Mouse (Mus musculus) myocyte (in vitro differentiated cells): ENCODE results near the gene Madd. TPM values are rescaled to one million over a fixed set of nuclear protein-coding genes. Genes with fewer than 3 reads are reported as not detected.
A peak's percentile ranks its signal among the peaks of the same experiment; 100 is the strongest.

Experiments used
- H3K27me3 ChIP-seq: one replicate; pipeline ENCODE4 v1.6.1; 2011; ENCODE audit not compliant: control insufficient read depth, insufficient read depth, insufficient read length
- H3K36me3 ChIP-seq: one replicate; pipeline ENCODE4 v1.6.1; 2011; ENCODE audit not compliant: control insufficient read depth, insufficient read depth
- H3K4me2 ChIP-seq: one replicate; pipeline ENCODE4 v1.6.1; 2011; ENCODE audit warnings: low read depth, control low read depth
- H3K4me3 ChIP-seq: one replicate; pipeline ENCODE4 v1.5.1; 2011; ENCODE audit warnings: mild to moderate bottlenecking, control low read depth, moderate library complexity
- H3K79me2 ChIP-seq: one replicate; pipeline ENCODE4 v1.6.1; 2011; ENCODE audit not compliant: control insufficient read depth, insufficient read depth
- H3ac ChIP-seq: one replicate; pipeline ENCODE4 v1.6.1; 2011; ENCODE audit not compliant: control insufficient read depth, insufficient read length
- CEBPB ChIP-seq: IDR thresholded peaks from 2 replicates; pipeline ENCODE4 v1.6.1; 2011; ENCODE audit warnings: mild to moderate bottlenecking, moderate library complexity; ENCODE audit not compliant: poor library complexity, insufficient read depth, severe bottlenecking
- E2F4 ChIP-seq: IDR thresholded peaks from one replicate; pipeline ENCODE4 v1.6.1; 2011; ENCODE audit warnings: mild to moderate bottlenecking, control low read depth, moderate library complexity; ENCODE audit not compliant: insufficient read depth
- MAX ChIP-seq: IDR thresholded peaks from one replicate; pipeline ENCODE4 v1.6.1; 2011; ENCODE audit warnings: low read depth, mild to moderate bottlenecking, control low read depth
- MYOD1 ChIP-seq, 3 experiments: IDR thresholded peaks; one replicate each; pipeline ENCODE4 v1.6.1; 2011; ENCODE audit warnings: control low read depth in 2 of 3, low read depth in 2 of 3, mild to moderate bottlenecking in 2 of 3, moderate library complexity in 1 of 3; ENCODE audit not compliant: insufficient read length in 2 of 3, control insufficient read depth in 1 of 3
- MYOG ChIP-seq, 3 experiments: IDR thresholded peaks; one replicate each; pipeline ENCODE4 v1.6.1; 2011; ENCODE audit warnings: control low read depth in 2 of 3, low read depth in 2 of 3, mild to moderate bottlenecking in 2 of 3; ENCODE audit not compliant: insufficient read length in 2 of 3, control insufficient read depth in 1 of 3, insufficient read depth in 1 of 3
- POLR2A ChIP-seq: IDR thresholded peaks from one replicate; pipeline ENCODE4 v1.6.1; 2011; ENCODE audit warnings: low read depth, mild to moderate bottlenecking, control low read depth, moderate library complexity; ENCODE audit not compliant: insufficient read length
- POLR2AphosphoS2 ChIP-seq: IDR thresholded peaks from one replicate; pipeline ENCODE4 v1.6.1; 2011; ENCODE audit warnings: low read depth, control low read depth; ENCODE audit not compliant: insufficient read length
- REST ChIP-seq: IDR thresholded peaks from one replicate; pipeline ENCODE4 v1.6.1; 2011; ENCODE audit warnings: mild to moderate bottlenecking, control low read depth, moderate library complexity; ENCODE audit not compliant: insufficient read depth, insufficient read length
- SRF ChIP-seq: IDR thresholded peaks from one replicate; pipeline ENCODE4 v1.6.1; 2011; ENCODE audit warnings: low read depth; ENCODE audit not compliant: control insufficient read depth, insufficient read length
- TCF12 ChIP-seq: IDR thresholded peaks from one replicate; pipeline ENCODE4 v1.6.1; 2011; ENCODE audit warnings: mild to moderate bottlenecking, control low read depth; ENCODE audit not compliant: poor library complexity, insufficient read depth, severe bottlenecking
- TCF3 ChIP-seq: IDR thresholded peaks from one replicate; pipeline ENCODE4 v1.6.1; 2011; ENCODE audit warnings: low read depth, control low read depth; ENCODE audit not compliant: insufficient read length
- USF1 ChIP-seq: IDR thresholded peaks from one replicate; pipeline ENCODE4 v1.6.1; 2011; ENCODE audit warnings: low read depth, mild to moderate bottlenecking, control low read depth, moderate library complexity
- polyA plus RNA-seq: library from polyadenylated mRNA; unstranded; fragments of >200 nt; fragmentation: generic; extraction: Trizol; gene quantifications from one replicate; pipeline ENCODE4 v1.2.1, GENCODE M21; 2012; ENCODE audit warnings: missing spikeins

Madd gene
- polyA plus RNA-seq, 1 experiment: 10.2 TPM

DNA sequence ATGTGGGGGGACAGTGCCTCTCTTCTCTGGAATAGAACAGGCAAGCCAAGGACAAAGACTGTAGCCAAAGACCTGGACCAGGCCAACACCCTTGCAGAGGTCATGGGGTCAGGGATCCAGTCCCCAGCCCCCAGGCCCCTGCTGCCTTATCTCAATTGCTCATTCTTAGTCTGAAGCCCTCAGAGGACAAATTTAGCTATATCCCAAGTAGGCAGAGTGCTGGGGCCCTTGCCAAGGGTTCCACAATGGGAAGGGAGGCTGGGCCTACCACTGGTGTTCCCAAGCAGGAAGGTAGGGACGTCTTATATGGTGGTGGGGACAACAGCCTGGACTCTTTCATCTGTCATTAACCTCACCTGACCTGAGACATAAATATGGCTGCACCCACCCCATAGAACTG, 65.0 kb downstream of the Madd start:
- Histone ChIP-seq H3K27me3 (peaks cover 54% of the 10 kb centered on the region), H3K4me2 (no peak overlapping the region), H3ac (no peak overlapping the region), H3K36me3 (no peaks in the 10 kb centered on the region), H3K79me2 (no peaks in the 10 kb centered on the region), H3K4me3 (no peak overlapping the region)
- TF ChIP-seq MYOG (IDR thresholded peaks at IDR 0.05; ENCODE audit: control insufficient read depth in 1 of 3, insufficient read depth in 1 of 3, insufficient read length in 2 of 3, low read depth in 2 of 3): no peak
- TF ChIP-seq E2F4: no peak
- no peak for TF ChIP-seq CEBPB
- TF ChIP-seq TCF3: no peak
- TF ChIP-seq USF1: no peak
- no peak for TF ChIP-seq SRF
- TF ChIP-seq MYOD1 (IDR thresholded peaks at IDR 0.05; ENCODE audit: control insufficient read depth in 1 of 3, insufficient read length in 2 of 3, low read depth in 2 of 3): no peak
- TF ChIP-seq MAX: no peak
- TF ChIP-seq REST: no peak
- no peak for TF ChIP-seq POLR2AphosphoS2
- TF ChIP-seq TCF12: no peak
- TF ChIP-seq POLR2A: no peak

DNA sequence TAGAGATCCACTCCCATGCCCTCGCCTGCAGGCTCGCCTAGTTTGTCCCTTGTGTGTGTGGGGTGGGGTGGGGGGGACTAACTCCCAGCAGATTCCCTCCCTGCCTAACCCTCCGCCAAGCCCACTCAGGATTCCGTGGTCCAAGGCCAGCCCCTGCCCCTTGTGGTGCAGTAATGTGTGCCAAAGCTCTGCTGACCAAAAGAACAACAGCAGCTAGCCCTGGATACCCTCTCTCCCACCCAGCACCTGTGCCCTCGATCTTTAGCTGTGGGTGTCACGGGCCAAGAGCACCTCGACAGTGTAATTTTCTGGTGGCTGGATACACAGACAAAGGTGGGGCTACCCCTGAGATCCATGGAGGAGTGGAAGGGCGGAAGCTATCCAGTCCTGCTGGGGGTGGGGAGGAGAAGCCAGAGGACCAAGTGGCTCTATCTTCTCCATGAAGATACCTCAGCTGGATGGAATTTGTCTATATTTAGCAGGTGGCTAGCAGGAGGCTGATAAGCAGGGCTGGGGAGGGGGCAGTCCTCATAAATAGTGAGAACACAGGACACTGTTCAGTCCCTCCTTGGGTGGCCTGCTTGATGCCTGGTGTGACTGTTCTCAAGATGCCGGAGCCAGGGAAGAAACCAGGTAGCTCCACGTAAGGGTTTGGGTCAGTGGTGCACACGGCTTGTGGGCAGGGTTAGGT, 65.9 kb downstream of the Madd start, which contains the start of gene Mybpc3:
TSS of gene Mybpc3 (plus strand) at position 560 of the 691 bp plus-strand sequence.
- Histone ChIP-seq H3K36me3 (no peaks in the 10 kb centered on the region), H3K27me3 (peaks cover 45% of the 10 kb centered on the region), H3K4me2 (no peak within 1 kb of the TSS), H3K4me3 (no peak within 1 kb of the TSS), H3ac (no peak within 1 kb of the TSS), H3K79me2 (no peaks in the 10 kb centered on the region)
- TF ChIP-seq TCF12 (no peak), E2F4 (no peak), CEBPB (no peak), MAX (no peak), POLR2A (no peak), MYOD1 (IDR thresholded peaks at IDR 0.05; ENCODE audit: control insufficient read depth in 1 of 3, insufficient read length in 2 of 3, low read depth in 2 of 3) (no peak), USF1 (no peak), REST (no peak), MYOG (IDR thresholded peaks at IDR 0.05; ENCODE audit: control insufficient read depth in 1 of 3, insufficient read depth in 1 of 3, insufficient read length in 2 of 3, low read depth in 2 of 3) (no peak), POLR2AphosphoS2 (no peak), TCF3 (no peak), SRF (no peak)

DNA sequence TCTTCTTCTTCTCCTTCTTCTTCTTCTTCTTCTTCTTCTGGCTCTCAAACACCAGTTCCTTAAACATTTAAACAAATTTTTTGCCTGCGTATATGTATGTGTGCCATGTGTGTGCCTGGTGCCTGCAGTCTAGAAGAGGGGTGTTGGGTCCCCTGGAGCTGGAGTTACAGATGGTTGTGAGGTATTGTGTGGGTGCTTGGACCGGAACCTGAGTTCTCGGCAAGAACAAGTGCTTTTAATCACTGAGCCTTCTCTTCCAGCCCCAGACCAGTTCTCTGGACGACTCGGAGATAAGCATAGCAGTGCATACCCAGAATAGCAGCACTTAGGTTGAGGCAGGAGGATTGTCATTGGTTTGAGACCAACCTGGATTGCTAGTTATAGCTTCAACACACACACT, 66.8 kb downstream of the Madd start:
- no peaks in the 10 kb centered on the region for H3K36me3 ChIP-seq
- no peaks in the 10 kb centered on the region for H3K79me2 ChIP-seq
- peaks cover 38% of the 10 kb centered on the region for H3K27me3 ChIP-seq
- no peak overlapping the region for H3K4me3 ChIP-seq
- TF ChIP-seq MYOD1 (IDR thresholded peaks at IDR 0.05; ENCODE audit: control insufficient read depth in 1 of 3, insufficient read length in 2 of 3, low read depth in 2 of 3): no peak
- TF ChIP-seq E2F4: no peak
- no peak for TF ChIP-seq TCF3
- H3ac ChIP-seq: no peak overlapping the region
- no peak overlapping the region for H3K4me2 ChIP-seq

DNA sequence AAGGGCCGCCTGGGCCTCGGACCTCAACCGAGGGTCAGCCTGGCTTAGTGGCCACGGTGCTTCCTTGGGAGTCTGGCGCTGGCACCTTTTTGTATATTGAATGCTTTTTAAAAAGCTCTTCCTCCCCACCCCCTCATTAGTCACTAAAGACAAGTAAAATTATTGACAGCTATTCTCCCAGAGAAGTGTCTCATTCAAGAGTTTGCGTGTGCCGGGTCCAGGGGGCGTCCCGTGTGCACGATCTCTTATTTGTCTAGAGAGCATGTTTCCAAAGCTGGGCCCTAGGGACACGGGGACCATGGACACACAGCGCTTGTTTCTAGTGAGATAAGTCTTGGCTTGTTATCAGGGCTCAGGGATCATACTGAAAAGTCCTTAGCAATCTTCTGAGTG, 68.1 kb downstream of the Madd start:
- Histone ChIP-seq H3K4me2 (peak overlapping the region; percentile 73), H3K4me3 (no peak overlapping the region), H3K79me2 (no peaks in the 10 kb centered on the region), H3K36me3 (no peaks in the 10 kb centered on the region), H3ac (peak overlapping the region; percentile 31), H3K27me3 (peaks cover 26% of the 10 kb centered on the region)
- TF ChIP-seq SRF (no peak), TCF3 (no peak), TCF12 (no peak), POLR2A (no peak), CEBPB (no peak), MYOG (IDR thresholded peaks at IDR 0.05; ENCODE audit: control insufficient read depth in 1 of 3, insufficient read depth in 1 of 3, insufficient read length in 2 of 3, low read depth in 2 of 3) (no peak), REST (no peak), POLR2AphosphoS2 (no peak), E2F4 (no peak), USF1 (no peak), MAX (no peak), MYOD1 (IDR thresholded peaks at IDR 0.05; ENCODE audit: control insufficient read depth in 1 of 3, insufficient read length in 2 of 3, low read depth in 2 of 3) (no peak)
